Mouse (Mus musculus) kidney, embryonic 16.5 days (tissue): ENCODE data around the gene Thrb. TPM values are rescaled to one million over a fixed set of nuclear protein-coding genes. Genes with fewer than 3 reads are reported as not detected.
"Not testable (repeated sequence)": the region's sequence is repeated elsewhere in the genome, so short reads cannot be mapped to it uniquely, and the experiment has no call there.

ENCODE experiments used
- ATAC-seq: fragments of 200-750 bp; cut with Nextera tagmentation; 2 replicates; pipeline ENCODE4 v1.8.0; 2017; ENCODE audit warnings: moderate TSS enrichment; ENCODE audit not compliant: low FRiP score, low TSS enrichment
- H3K27ac ChIP-seq: fragments of 300-500 bp; sonication (generic); 2 replicates; pipeline ENCODE4 v1.5.1; 2014; ENCODE audit warnings: low read length
- H3K27me3 ChIP-seq: fragments of 300-500 bp; sonication (generic); 2 replicates; pipeline ENCODE4 v1.6.1; 2014; ENCODE audit warnings: low read length, control low read depth, mixed read lengths; ENCODE audit not compliant: insufficient read depth
- H3K36me3 ChIP-seq: fragments of 300-500 bp; sonication (generic); 2 replicates; pipeline ENCODE4 v1.6.1; 2014; ENCODE audit warnings: low read length, control low read depth, mixed read lengths; ENCODE audit not compliant: insufficient read depth
- H3K4me1 ChIP-seq: fragments of 300-500 bp; sonication (generic); 2 replicates; pipeline ENCODE4 v1.6.1; 2014; ENCODE audit warnings: low read length, control low read depth, mixed read lengths; ENCODE audit not compliant: insufficient read depth
- H3K4me2 ChIP-seq: fragments of 300-500 bp; sonication (generic); replicated peaks from 2 replicates; pipeline ENCODE4 v1.6.1; 2014; ENCODE audit warnings: low read depth, low read length
- H3K4me3 ChIP-seq: fragments of 300-500 bp; sonication (generic); 2 replicates; pipeline ENCODE4 v1.5.1; 2014; ENCODE audit warnings: mild to moderate bottlenecking, low read length
- H3K9ac ChIP-seq: fragments of 300-500 bp; sonication (generic); replicated peaks from 2 replicates; pipeline ENCODE4 v1.6.1; 2014; ENCODE audit warnings: low read length
- H3K9me3 ChIP-seq: fragments of 300-500 bp; sonication (generic); 2 replicates; pipeline ENCODE4 v1.6.1; 2016; ENCODE audit warnings: low read length, control low read depth
- whole genome bisulfite sequencing: fragments of 180-500 bp; shearing (Covaris S2); extraction: QIAGEN DNeasy Blood & Tissue Kit; methylation state at CpG from one replicate; pipeline ENCODE4 v1.1.7; 2014; 5-methylcytosine and 5-hydroxymethylcytosine counted together
- polyA plus RNA-seq: library from polyadenylated mRNA; unstranded; fragments of >200 nt; fragmentation: Nextera tagmentation; extraction: Ambion mirVana; gene quantifications from 2 replicates; pipeline ENCODE4 v1.2.1, GENCODE M21; 2015

The Thrb gene
- polyA plus RNA-seq, 1 experiment from 2014 or later, result 2.1 TPM

- Histone ChIP-seq H3K9ac (no peak overlapping the region), H3K9me3 (no peaks in the 10 kb centered on the region), H3K27me3 (no peaks in the 10 kb centered on the region), H3K4me2 (no peak overlapping the region), H3K27ac (no peak overlapping the region), H3K4me3 (no peak overlapping the region), H3K36me3 (no peaks in the 10 kb centered on the region), H3K4me1 (no peaks in the 10 kb centered on the region)
- no peak for ATAC-seq
- WGBS, result 79% methylated on average over 2 of the region's 2 CpGs
Measured at GRCm38 (mm10) chr14:17933475-17933874, 273.4 kb downstream of the Thrb start.

GRCm38 (mm10) chr14:17934779-17935178, 274.7 kb downstream of the Thrb start:
- H3K4me2 ChIP-seq, H3K9ac ChIP-seq, H3K27me3 ChIP-seq, H3K4me1 ChIP-seq, H3K4me3 ChIP-seq, H3K9me3 ChIP-seq, H3K36me3 ChIP-seq, H3K27ac ChIP-seq, ATAC-seq: not testable (repeated sequence)
- 87% methylated on average over 4 of the region's 4 CpGs for WGBS

DNA sequence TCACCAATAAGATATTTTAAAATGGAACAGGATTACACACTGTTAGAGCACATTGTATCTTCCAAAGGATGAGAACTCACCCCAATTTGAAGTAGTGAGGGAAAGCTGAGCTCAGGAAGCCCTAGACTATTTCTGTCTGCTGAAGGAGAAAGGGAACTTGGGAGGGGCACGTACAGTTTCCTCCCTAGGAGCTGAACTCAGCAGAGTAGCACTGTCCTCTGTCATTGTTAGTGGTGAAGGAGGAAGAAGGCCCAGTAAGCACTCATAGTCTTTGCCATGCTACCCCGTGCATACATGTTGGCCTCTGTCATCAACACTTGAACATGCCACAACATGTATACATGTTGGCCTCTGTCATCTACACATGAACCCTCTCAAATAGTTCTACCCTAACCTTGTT, 294.0 kb downstream of the Thrb start:
- WGBS, result 84% methylated on average over 2 of the region's 2 CpGs
- no peak for ATAC-seq

DNA sequence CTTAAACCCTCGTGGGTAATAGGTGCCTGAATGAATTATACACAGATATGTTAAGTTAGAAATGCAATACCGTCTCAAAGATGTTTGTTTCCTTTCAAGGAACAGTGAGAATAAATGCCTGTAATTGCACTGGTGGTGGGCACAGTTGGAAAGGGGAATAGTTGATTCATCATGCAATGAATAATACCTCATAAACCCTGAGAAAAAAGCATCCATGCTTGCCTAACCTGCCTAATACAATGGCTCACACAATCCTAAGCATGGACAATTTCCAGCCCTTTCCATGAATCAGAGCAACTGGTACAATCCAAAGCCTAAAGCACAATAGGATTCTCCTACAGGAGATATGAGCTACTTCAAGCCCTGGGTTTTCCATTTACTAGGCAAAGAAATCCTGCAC, 299.8 kb downstream of the Thrb start:
- ATAC-seq, result no peak
- 38% methylated on average over 2 of the region's 2 CpGs for WGBS
- no peaks in the 10 kb centered on the region for H3K36me3 ChIP-seq

More for the DNA sequence above, 294.0 kb downstream of the Thrb start:
- Histone ChIP-seq H3K27ac (no peak overlapping the region), H3K9me3 (no peaks in the 10 kb centered on the region), H3K4me3 (no peak overlapping the region), H3K4me2 (no peak overlapping the region), H3K27me3 (no peaks in the 10 kb centered on the region), H3K4me1 (no peaks in the 10 kb centered on the region), H3K9ac (no peak overlapping the region), H3K36me3 (no peaks in the 10 kb centered on the region)

DNA sequence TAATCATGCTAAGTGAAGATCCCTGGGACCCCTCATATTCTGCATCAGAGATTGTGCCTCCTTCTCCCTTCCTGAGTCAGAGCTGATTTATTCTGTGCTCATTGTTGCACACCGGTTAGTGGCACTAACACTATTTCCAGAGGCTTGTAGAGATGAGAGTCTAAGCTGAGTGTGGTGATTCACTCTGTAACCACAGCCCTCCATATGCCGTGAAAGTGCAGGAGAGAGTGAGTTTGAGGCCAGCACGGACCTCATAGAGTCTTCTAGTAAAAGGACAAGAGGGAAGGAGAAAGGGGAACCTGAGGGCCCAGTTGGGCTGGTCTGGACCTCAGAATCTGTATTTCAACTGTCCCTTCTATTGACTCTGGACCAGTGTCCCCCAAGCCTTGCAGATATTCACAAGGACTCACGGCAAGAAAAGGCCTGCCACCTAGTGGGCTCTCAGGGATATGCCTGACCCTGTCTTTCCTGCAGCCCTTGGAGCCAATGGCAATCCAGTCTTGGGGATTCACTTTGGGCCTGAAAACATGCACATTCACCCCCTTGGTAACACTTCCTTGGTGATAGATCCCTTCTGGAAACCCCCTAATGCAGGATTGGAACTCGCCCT, 307.2 kb downstream of the Thrb start:
- H3K27ac ChIP-seq, result no peak overlapping the region
- no peak overlapping the region for H3K4me2 ChIP-seq
- no peak overlapping the region for H3K9ac ChIP-seq
- no peaks in the 10 kb centered on the region for H3K36me3 ChIP-seq
- no peaks in the 10 kb centered on the region for H3K9me3 ChIP-seq
- H3K4me3 ChIP-seq, result no peak overlapping the region
- ATAC-seq, result peak; percentile 73
- H3K27me3 ChIP-seq, result no peaks in the 10 kb centered on the region
- no peaks in the 10 kb centered on the region for H3K4me1 ChIP-seq
- 35% methylated on average over 5 of the region's 5 CpGs for WGBS

More for the DNA sequence above, 299.8 kb downstream of the Thrb start:
- Histone ChIP-seq H3K9ac (no peak overlapping the region), H3K4me1 (no peaks in the 10 kb centered on the region), H3K9me3 (no peaks in the 10 kb centered on the region), H3K27ac (no peak overlapping the region), H3K4me3 (no peak overlapping the region), H3K4me2 (no peak overlapping the region), H3K27me3 (no peaks in the 10 kb centered on the region)

GRCm38 (mm10) chr14:17972132-17972531, 312.1 kb downstream of the Thrb start:
- Histone ChIP-seq H3K9ac (no peak overlapping the region), H3K4me1 (no peaks in the 10 kb centered on the region), H3K4me3 (no peak overlapping the region), H3K36me3 (no peaks in the 10 kb centered on the region), H3K27me3 (no peaks in the 10 kb centered on the region), H3K9me3 (no peaks in the 10 kb centered on the region), H3K4me2 (no peak overlapping the region), H3K27ac (no peak overlapping the region)
- ATAC-seq, result no peak
- WGBS, result 83% methylated on average over 4 of the region's 4 CpGs

GRCm38 (mm10) chr14:17972665-17973064, 312.6 kb downstream of the Thrb start:
- no peaks in the 10 kb centered on the region for H3K4me1 ChIP-seq
- no peak overlapping the region for H3K9ac ChIP-seq
- WGBS, result 77% methylated on average over 6 of the region's 6 CpGs
- H3K36me3 ChIP-seq, result no peaks in the 10 kb centered on the region
- no peak overlapping the region for H3K4me3 ChIP-seq
- no peak for ATAC-seq
- H3K4me2 ChIP-seq, result no peak overlapping the region
- no peak overlapping the region for H3K27ac ChIP-seq
- H3K9me3 ChIP-seq, result no peaks in the 10 kb centered on the region
- no peaks in the 10 kb centered on the region for H3K27me3 ChIP-seq

- no peaks in the 10 kb centered on the region for H3K36me3 ChIP-seq
- H3K9ac ChIP-seq, result no peak overlapping the region
- no peaks in the 10 kb centered on the region for H3K9me3 ChIP-seq
- no peak overlapping the region for H3K4me3 ChIP-seq
- no peaks in the 10 kb centered on the region for H3K27me3 ChIP-seq
- 74% methylated on average over 1 of the region's 1 CpGs for WGBS
- H3K27ac ChIP-seq, result no peak overlapping the region
- no peak overlapping the region for H3K4me2 ChIP-seq
- no peak for ATAC-seq
- no peaks in the 10 kb centered on the region for H3K4me1 ChIP-seq
Measured at GRCm38 (mm10) chr14:17975786-17976185, 315.7 kb downstream of the Thrb start.

DNA sequence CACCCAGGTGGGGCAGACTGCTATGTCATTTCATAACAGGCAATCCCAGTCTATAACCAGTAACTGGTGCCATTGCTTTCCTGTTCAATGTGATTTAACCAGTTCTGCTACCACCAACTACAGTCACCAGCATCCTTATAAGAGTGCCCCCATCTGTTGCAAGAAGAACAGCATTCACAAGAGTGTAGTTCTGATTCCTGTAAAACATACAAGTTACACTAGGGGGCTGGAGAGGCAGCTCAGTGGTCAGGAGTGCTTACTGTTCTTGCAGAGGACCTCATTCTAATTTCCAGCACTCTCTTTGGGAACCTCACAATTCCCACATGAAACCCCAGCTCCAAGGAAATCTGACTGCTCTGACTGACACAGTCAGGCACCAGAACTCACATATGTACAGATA, 318.2 kb downstream of the Thrb start:
- Histone ChIP-seq H3K36me3 (no peaks in the 10 kb centered on the region), H3K4me1 (no peaks in the 10 kb centered on the region), H3K4me2 (no peak overlapping the region), H3K27ac (no peak overlapping the region), H3K9me3 (no peaks in the 10 kb centered on the region), H3K4me3 (no peak overlapping the region), H3K27me3 (no peaks in the 10 kb centered on the region), H3K9ac (no peak overlapping the region)
- no peak for ATAC-seq

DNA sequence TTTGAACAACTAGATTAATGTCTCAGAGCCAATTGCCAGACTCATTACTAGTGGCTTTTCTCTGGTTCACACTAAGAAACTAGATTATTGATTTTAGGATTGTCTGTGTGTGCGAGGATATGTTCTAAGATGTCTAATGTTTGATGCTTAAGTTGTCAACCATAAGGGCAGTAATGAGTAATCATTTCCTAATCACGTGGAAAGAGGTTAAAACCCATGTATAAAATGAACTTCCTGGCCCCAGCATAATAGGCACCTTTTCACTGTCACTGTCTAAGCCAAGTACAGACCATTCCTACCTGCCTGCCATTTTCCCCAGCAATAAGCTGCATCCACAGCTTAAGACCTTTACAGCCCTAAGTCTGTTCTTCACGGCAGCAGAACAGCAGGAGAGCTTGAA, 321.2 kb downstream of the Thrb start:
- no peaks in the 10 kb centered on the region for H3K27me3 ChIP-seq
- no peaks in the 10 kb centered on the region for H3K9me3 ChIP-seq
- no peak overlapping the region for H3K27ac ChIP-seq
- ATAC-seq, result no peak
- no peak overlapping the region for H3K4me3 ChIP-seq
- H3K4me2 ChIP-seq, result no peak overlapping the region
- WGBS, result 70% methylated on average over 3 of the region's 3 CpGs
- no peaks in the 10 kb centered on the region for H3K36me3 ChIP-seq
- H3K9ac ChIP-seq, result no peak overlapping the region
- no peaks in the 10 kb centered on the region for H3K4me1 ChIP-seq
